Mouse (Mus musculus): ENCODE results near the gene Taf6l. TPM values are rescaled to one million over a fixed set of nuclear protein-coding genes. Genes with fewer than 3 reads are reported as not detected.

The Taf6l gene
- polyA plus RNA-seq, 1 experiment from 2014 or later, result 36.7 TPM

GRCm38 (mm10) chr19:8757471-8757998 lies 28.7 kb downstream of the Taf6l start:
- Histone ChIP-seq H3K36me3 (ENCODE audit: control insufficient read depth, insufficient read depth, low read length) (peaks cover 3% of the 10 kb centered on the region; the same call in 1 of the 2 replicates), H3K27ac (ENCODE audit: low read depth, low read length) (no peak overlapping the region), H3K9ac (ENCODE audit: low read length) (peak overlapping the region; percentile 90), H3K4me1 (replicated peaks; ENCODE audit: control insufficient read depth, insufficient read depth, low read length) (peaks cover 3% of the 10 kb centered on the region; the same call in 1 of the 2 replicates), H3K27me3 (ENCODE audit: control insufficient read depth, insufficient read depth, low read length) (no peaks in the 10 kb centered on the region), H3K4me2 (ENCODE audit: low read depth, low read length, severe bottlenecking) (peak overlapping the region; percentile 76), H3K9me3 (ENCODE audit: control insufficient read depth, low read length) (no peaks in the 10 kb centered on the region), H3K4me3 (ENCODE audit: low read depth, low read length) (peak overlapping the region; percentile 95)
- WGBS, result 9% methylated on average over 14 of the region's 14 CpGs
- ATAC-seq (replicated peaks; ENCODE audit: low FRiP score), result no peak
- DNase-seq (ENCODE audit: low spot score), result no peak

GRCm38 (mm10) chr19:8756635-8757387 lies 29.4 kb downstream of the Taf6l start, which contains the start of gene Nxf1:
Gene Nxf1, plus strand, starts transcription at chr19:8757073.
- Histone ChIP-seq H3K9me3 (ENCODE audit: control insufficient read depth, low read length) (no peaks in the 10 kb centered on the region), H3K4me1 (replicated peaks; ENCODE audit: control insufficient read depth, insufficient read depth, low read length) (peaks cover 3% of the 10 kb centered on the region; the same call in 1 of the 2 replicates), H3K27ac (ENCODE audit: low read depth, low read length) (peak within 1 kb of the TSS; percentile 63), H3K27me3 (ENCODE audit: control insufficient read depth, insufficient read depth, low read length) (no peaks in the 10 kb centered on the region), H3K4me3 (ENCODE audit: low read depth, low read length) (peak within 1 kb of the TSS; percentile 95), H3K36me3 (ENCODE audit: control insufficient read depth, insufficient read depth, low read length) (peaks cover 3% of the 10 kb centered on the region; the same call in 1 of the 2 replicates), H3K9ac (ENCODE audit: low read length) (peak within 1 kb of the TSS; percentile 90), H3K4me2 (ENCODE audit: low read depth, low read length, severe bottlenecking) (peak within 1 kb of the TSS; percentile 76)
- WGBS, result under 1% methylated on average over 74 of the region's 75 CpGs
- ATAC-seq (replicated peaks; ENCODE audit: low FRiP score) (peak; percentile 94), DNase-seq (ENCODE audit: low spot score) (peak; percentile 96)

- H3K4me2 ChIP-seq (ENCODE audit: low read depth, low read length, severe bottlenecking), result no peak overlapping the region
- 80% methylated on average over 3 of the region's 3 CpGs for WGBS
Observed at GRCm38 (mm10) chr19:8755652-8756051, 30.6 kb downstream of the Taf6l start.

GRCm38 (mm10) chr19:8747368-8747767 lies 38.8 kb downstream of the Taf6l start:
- no peak for ATAC-seq (replicated peaks; ENCODE audit: low FRiP score)
- Histone ChIP-seq H3K4me1 (replicated peaks; ENCODE audit: control insufficient read depth, insufficient read depth, low read length) (peaks cover 3% of the 10 kb centered on the region; the same call in 1 of the 2 replicates), H3K4me3 (ENCODE audit: low read depth, low read length) (no peak overlapping the region), H3K4me2 (ENCODE audit: low read depth, low read length, severe bottlenecking) (no peak overlapping the region), H3K27me3 (ENCODE audit: control insufficient read depth, insufficient read depth, low read length) (no peaks in the 10 kb centered on the region), H3K36me3 (ENCODE audit: control insufficient read depth, insufficient read depth, low read length) (peaks cover 7% of the 10 kb centered on the region; the same call in 1 of the 2 replicates), H3K9ac (ENCODE audit: low read length) (no peak overlapping the region), H3K27ac (ENCODE audit: low read depth, low read length) (no peak overlapping the region), H3K9me3 (ENCODE audit: control insufficient read depth, low read length) (no peaks in the 10 kb centered on the region)
- WGBS, result 79% methylated on average over 2 of the region's 2 CpGs
- no peak for DNase-seq (ENCODE audit: low spot score)

More at GRCm38 (mm10) chr19:8755652-8756051, 30.6 kb downstream of the Taf6l start:
- Histone ChIP-seq H3K9me3 (ENCODE audit: control insufficient read depth, low read length) (no peaks in the 10 kb centered on the region), H3K27me3 (ENCODE audit: control insufficient read depth, insufficient read depth, low read length) (no peaks in the 10 kb centered on the region), H3K4me3 (ENCODE audit: low read depth, low read length) (no peak overlapping the region), H3K27ac (ENCODE audit: low read depth, low read length) (no peak overlapping the region), H3K4me1 (replicated peaks; ENCODE audit: control insufficient read depth, insufficient read depth, low read length) (peaks cover 3% of the 10 kb centered on the region; the same call in 1 of the 2 replicates), H3K9ac (ENCODE audit: low read length) (no peak overlapping the region), H3K36me3 (ENCODE audit: control insufficient read depth, insufficient read depth, low read length) (peaks cover 3% of the 10 kb centered on the region; the same call in 1 of the 2 replicates)
- no peak for ATAC-seq (replicated peaks; ENCODE audit: low FRiP score)
- no peak for DNase-seq (ENCODE audit: low spot score)

- Histone ChIP-seq H3K9me3 (ENCODE audit: control insufficient read depth, low read length) (no peaks in the 10 kb centered on the region), H3K9ac (ENCODE audit: low read length) (no peak overlapping the region), H3K27ac (ENCODE audit: low read depth, low read length) (no peak overlapping the region), H3K27me3 (ENCODE audit: control insufficient read depth, insufficient read depth, low read length) (no peaks in the 10 kb centered on the region), H3K4me3 (ENCODE audit: low read depth, low read length) (no peak overlapping the region), H3K4me1 (replicated peaks; ENCODE audit: control insufficient read depth, insufficient read depth, low read length) (peaks cover 12% of the 10 kb centered on the region), H3K36me3 (ENCODE audit: control insufficient read depth, insufficient read depth, low read length) (peaks cover 7% of the 10 kb centered on the region; the same call in 1 of the 2 replicates), H3K4me2 (ENCODE audit: low read depth, low read length, severe bottlenecking) (no peak overlapping the region)
- no peak for DNase-seq (ENCODE audit: low spot score)
- no peak for ATAC-seq (replicated peaks; ENCODE audit: low FRiP score)
- WGBS, result 92% methylated on average over 1 of the region's 1 CpGs
Observed at GRCm38 (mm10) chr19:8745382-8745781, 40.8 kb downstream of the Taf6l start.

- H3K4me3 ChIP-seq (ENCODE audit: low read depth, low read length), result peak overlapping the region; percentile 67
- DNase-seq (ENCODE audit: low spot score) (peak; percentile 55), ATAC-seq (replicated peaks; ENCODE audit: low FRiP score) (no peak)
- peak overlapping the region; percentile 79 for H3K4me2 ChIP-seq (ENCODE audit: low read depth, low read length, severe bottlenecking)
- H3K36me3 ChIP-seq (ENCODE audit: control insufficient read depth, insufficient read depth, low read length), result peaks cover 8% of the 10 kb centered on the region
- H3K9ac ChIP-seq (ENCODE audit: low read length), result peak overlapping the region; percentile 62
- H3K27me3 ChIP-seq (ENCODE audit: control insufficient read depth, insufficient read depth, low read length), result no peaks in the 10 kb centered on the region
- no peaks in the 10 kb centered on the region for H3K9me3 ChIP-seq (ENCODE audit: control insufficient read depth, low read length)
- peaks cover 12% of the 10 kb centered on the region for H3K4me1 ChIP-seq (replicated peaks; ENCODE audit: control insufficient read depth, insufficient read depth, low read length)
- H3K27ac ChIP-seq (ENCODE audit: low read depth, low read length), result no peak overlapping the region
- 25% methylated on average over 14 of the region's 14 CpGs for WGBS
Observed at GRCm38 (mm10) chr19:8742176-8742575, 44.0 kb downstream of the Taf6l start.

GRCm38 (mm10) chr19:8741243-8741869 lies 44.9 kb downstream of the Taf6l start, which contains the start of gene Stx5a:
Gene Stx5a, plus strand, starts transcription at chr19:8741413.
- DNase-seq (ENCODE audit: low spot score), result peak; percentile 96
- peaks cover 8% of the 10 kb centered on the region for H3K36me3 ChIP-seq (ENCODE audit: control insufficient read depth, insufficient read depth, low read length)
- H3K4me3 ChIP-seq (ENCODE audit: low read depth, low read length), result peak within 1 kb of the TSS; percentile 67
- peaks cover 12% of the 10 kb centered on the region for H3K4me1 ChIP-seq (replicated peaks; ENCODE audit: control insufficient read depth, insufficient read depth, low read length)
- H3K4me2 ChIP-seq (ENCODE audit: low read depth, low read length, severe bottlenecking), result peak within 1 kb of the TSS; percentile 79
- H3K27ac ChIP-seq (ENCODE audit: low read depth, low read length), result peak within 1 kb of the TSS; percentile 87
- WGBS, result under 1% methylated on average over 36 of the region's 36 CpGs
- ATAC-seq (replicated peaks; ENCODE audit: low FRiP score), result peak; percentile 98
- no peaks in the 10 kb centered on the region for H3K9me3 ChIP-seq (ENCODE audit: control insufficient read depth, low read length)
- H3K27me3 ChIP-seq (ENCODE audit: control insufficient read depth, insufficient read depth, low read length), result no peaks in the 10 kb centered on the region
- peak within 1 kb of the TSS; percentile 62 for H3K9ac ChIP-seq (ENCODE audit: low read length)

GRCm38 (mm10) chr19:8740603-8741002 lies 45.6 kb downstream of the Taf6l start, which contains the start of gene 1700092M07Rik:
Gene 1700092M07Rik, plus strand, starts transcription at chr19:8740718.
- H3K36me3 ChIP-seq (ENCODE audit: control insufficient read depth, insufficient read depth, low read length), result peaks cover 8% of the 10 kb centered on the region
- no peaks in the 10 kb centered on the region for H3K9me3 ChIP-seq (ENCODE audit: control insufficient read depth, low read length)
- peak within 1 kb of the TSS; percentile 67 for H3K4me3 ChIP-seq (ENCODE audit: low read depth, low read length)
- H3K4me1 ChIP-seq (replicated peaks; ENCODE audit: control insufficient read depth, insufficient read depth, low read length), result peaks cover 12% of the 10 kb centered on the region
- no peaks in the 10 kb centered on the region for H3K27me3 ChIP-seq (ENCODE audit: control insufficient read depth, insufficient read depth, low read length)
- ATAC-seq (replicated peaks; ENCODE audit: low FRiP score) (no peak), DNase-seq (ENCODE audit: low spot score) (peak; percentile 53)
- H3K4me2 ChIP-seq (ENCODE audit: low read depth, low read length, severe bottlenecking), result peak within 1 kb of the TSS; percentile 79; the same call in 1 of the 2 replicates
- WGBS, result 70% methylated on average over 14 of the region's 14 CpGs
- H3K27ac ChIP-seq (ENCODE audit: low read depth, low read length), result peak within 1 kb of the TSS; percentile 87
- peak within 1 kb of the TSS; percentile 62 for H3K9ac ChIP-seq (ENCODE audit: low read length)
